Mouse (Mus musculus) heart, adult 2 months (tissue): Measurements from ENCODE around the gene Asah2. TPM values are rescaled to one million over a fixed set of nuclear protein-coding genes. Genes with fewer than 3 reads are reported as not detected.
A peak's percentile ranks its signal among the peaks of the same experiment; 100 is the strongest.

ENCODE experiments used
- DNase-seq, 2 experiments: peaks; one replicate each; pipeline ENCODE4 v3.0.0; 2021
- H3K27ac ChIP-seq: fragments of 200-600 bp; 2 replicates; pipeline ENCODE4 v1.8.1; 2022
- H3K27me3 ChIP-seq: fragments of 200-500 bp; 2 replicates; pipeline ENCODE4 v1.6.1; 2012; ENCODE audit warnings: mild to moderate bottlenecking, low read length, inconsistent platforms, mixed read lengths; ENCODE audit not compliant: control insufficient read depth, insufficient read depth
- H3K36me3 ChIP-seq: fragments of 200-500 bp; 2 replicates; pipeline ENCODE4 v1.6.1; 2012; ENCODE audit warnings: low read length, inconsistent platforms; ENCODE audit not compliant: control insufficient read depth, insufficient read depth
- H3K4me1 ChIP-seq: fragments of 200-500 bp; 2 replicates; pipeline ENCODE4 v1.6.1; 2011; ENCODE audit warnings: low read length; ENCODE audit not compliant: control insufficient read depth, insufficient read depth
- H3K4me3 ChIP-seq: fragments of 200-600 bp; 2 replicates; pipeline ENCODE4 v1.8.1; 2022
- H3K79me2 ChIP-seq: fragments of 200-500 bp; replicated peaks from 2 replicates; pipeline ENCODE4 v1.6.1; 2012; ENCODE audit warnings: mild to moderate bottlenecking, inconsistent platforms, low read length, moderate library complexity, mixed read lengths; ENCODE audit not compliant: control insufficient read depth, insufficient read depth
- H3K9ac ChIP-seq: fragments of 200-500 bp; 2 replicates; pipeline ENCODE4 v1.6.1; 2012; ENCODE audit warnings: low read depth, mild to moderate bottlenecking, control low read depth, inconsistent platforms, low read length, mixed read lengths
- CTCF ChIP-seq: fragments of 200-600 bp; IDR thresholded peaks from 2 replicates; pipeline ENCODE4 v1.8.1; 2022; ENCODE audit warnings: antibody characterized with exemption, mild to moderate bottlenecking, moderate library complexity
- EP300 ChIP-seq: fragments of 200-500 bp; IDR thresholded peaks from 2 replicates; pipeline ENCODE4 v1.6.1; 2011; ENCODE audit warnings: low read depth, low read length, control low read depth; ENCODE audit not compliant: insufficient read depth
- POLR2A ChIP-seq: fragments of 200-500 bp; IDR thresholded peaks from 2 replicates; pipeline ENCODE4 v1.6.1; 2011; ENCODE audit warnings: mild to moderate bottlenecking, low read depth, low read length, control low read depth; ENCODE audit not compliant: insufficient read depth
- whole genome bisulfite sequencing: fragments of 180-500 bp; shearing (Covaris S2); methylation state at CpG from one replicate; pipeline ENCODE4 v1.1.7; 2018; 5-methylcytosine and 5-hydroxymethylcytosine counted together
- intact Hi-C: fragments of 180-260 bp; cut with DNase I; formaldehyde crosslinking; loops from one replicate; pipeline ENCODE4 v1.15.1; 2025
- long read RNA-seq: library from polyadenylated mRNA; stranded (forward); transcript quantifications from one replicate; pipeline ENCODE4 v2.0.0, GENCODE M21; 2021
- polyA plus RNA-seq: library from polyadenylated mRNA; depleted of rRNA; stranded (reverse); fragments of >200 nt; gene quantifications from 2 replicates; pipeline ENCODE4 v1.2.3, GENCODE M21; 2012; rRNA removed
- total RNA-seq, 2 experiments: library from RNA; stranded (reverse); gene quantifications; 2 replicates each; pipeline ENCODE4 v1.2.3; 2021

Gene Asah2
- total RNA-seq (10 to 100 TPM; 12.6 to 13.4 TPM), polyA plus RNA-seq (5.9 and 8.6 TPM in 2 replicates)
- long read RNA-seq, partial matches to known transcripts: 1 of 2 reads
- long read RNA-seq, other reads (novel, unspliced or antisense): 1 of 2 reads

DNA sequence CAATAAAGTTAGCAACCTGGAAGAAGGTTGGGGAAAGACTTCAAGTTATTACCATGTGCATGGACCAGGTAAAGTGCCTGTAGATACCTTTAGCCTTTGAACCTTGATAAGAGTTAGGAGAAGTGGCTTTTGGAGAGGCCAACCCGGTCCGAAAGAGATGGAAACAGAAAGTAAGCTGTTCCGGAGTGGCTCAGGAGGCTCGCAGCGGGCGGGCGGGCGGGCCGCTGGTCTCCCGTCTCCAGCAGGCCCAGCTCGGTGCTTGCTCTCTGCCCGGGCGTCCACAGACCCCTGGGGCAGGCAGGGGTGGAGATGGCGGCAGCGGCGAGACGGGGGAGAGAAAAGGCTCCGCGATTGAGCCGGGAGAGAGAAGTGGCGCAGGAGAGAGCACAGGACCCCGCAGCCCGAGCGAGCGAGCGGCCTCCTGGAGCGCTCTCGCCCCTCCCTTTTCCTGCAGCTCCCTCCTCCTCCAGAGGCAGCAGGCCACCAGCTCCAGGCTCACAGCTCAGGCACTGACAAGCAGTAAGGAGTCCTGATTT is at the start of gene Asah2:
Gene Asah2, minus strand, starts transcription at position 441 of the 536 bp plus-strand sequence.
- H3K9ac ChIP-seq: peak within 1 kb of the TSS; percentile 100
- no peaks in the 10 kb centered on the region; the same call in 1 of the 2 replicates for H3K36me3 ChIP-seq
- no peaks in the 10 kb centered on the region for H3K79me2 ChIP-seq
- intact Hi-C loops: loop anchor here (2.0 to 5.0 kb wide), 2 partner anchors 19 to 279 kb away; partner anchors contain the start of gene Sgms1
- H3K27me3 ChIP-seq: no peaks in the 10 kb centered on the region
- H3K4me1 ChIP-seq: peaks cover 3% of the 10 kb centered on the region
- DNase-seq: peak; percentile 89 to 90
- H3K4me3 ChIP-seq: peak within 1 kb of the TSS; percentile 79
- under 1% methylated on average over 28 of the region's 28 CpGs for WGBS
- TF ChIP-seq EP300 (peak; percentile 67; the same call in 1 of the 2 replicates), CTCF (peak; percentile 61), POLR2A (peak; percentile 89)
- peak within 1 kb of the TSS; percentile 99 for H3K27ac ChIP-seq

DNA sequence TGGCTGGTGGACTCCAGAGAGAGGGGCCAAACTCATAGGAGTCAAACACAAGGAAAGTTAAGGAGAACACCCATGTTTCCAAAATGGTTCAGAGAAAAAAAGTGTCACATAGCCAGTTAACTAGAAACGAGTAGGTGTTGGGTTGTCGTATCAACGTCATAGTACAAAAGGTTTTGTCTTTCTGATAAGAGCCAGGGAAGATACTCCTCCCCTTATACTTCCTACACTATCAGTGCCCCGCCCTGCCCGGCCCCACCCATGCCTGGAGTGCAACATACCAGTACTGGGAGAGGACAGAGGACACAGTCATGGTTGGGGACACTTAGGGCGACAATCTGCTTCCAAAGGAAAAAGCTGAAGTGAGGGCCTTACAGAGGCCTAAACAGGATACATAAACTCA is 49.0 kb upstream of the Asah2 start:
- H3K36me3 ChIP-seq: peaks cover 22% of the 10 kb centered on the region
- DNase-seq: no peak
- no peak for TF ChIP-seq POLR2A
- TF ChIP-seq EP300: no peak
- no peak for TF ChIP-seq CTCF
- H3K9ac ChIP-seq: no peak overlapping the region
- 44% methylated on average over 6 of the region's 6 CpGs for WGBS
- H3K4me3 ChIP-seq: no peak overlapping the region
- H3K4me1 ChIP-seq: peaks cover 10% of the 10 kb centered on the region
- H3K27me3 ChIP-seq: no peaks in the 10 kb centered on the region
- peak overlapping the region; percentile 42 for H3K27ac ChIP-seq
- H3K79me2 ChIP-seq: peaks cover 9% of the 10 kb centered on the region
- intact Hi-C loops: no loop called here

DNA sequence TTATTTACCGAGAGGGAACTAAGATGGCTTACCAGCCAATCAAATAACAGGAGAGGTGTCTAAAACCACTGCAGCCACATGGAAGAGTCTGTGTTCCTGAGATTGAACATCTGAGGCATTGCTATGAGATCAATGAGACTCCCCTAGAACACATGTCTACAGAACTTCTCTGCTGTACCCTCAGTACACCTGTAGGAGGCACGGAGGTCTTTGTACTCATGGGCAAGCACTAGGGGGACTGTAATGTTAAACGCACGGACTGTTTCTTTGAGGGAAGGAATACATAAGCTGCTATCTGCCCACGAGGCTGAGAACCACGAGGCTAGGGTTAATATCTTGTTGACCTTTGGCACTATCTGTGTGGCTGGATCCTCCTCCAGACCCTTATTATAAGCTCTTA is 44.5 kb upstream of the Asah2 start:
- no peaks in the 10 kb centered on the region for H3K27me3 ChIP-seq
- WGBS: 66% methylated on average over 6 of the region's 6 CpGs
- peaks cover 9% of the 10 kb centered on the region for H3K79me2 ChIP-seq

GRCm38 (mm10) chr19:32148710-32149109 is 40.7 kb upstream of the Asah2 start:
- Histone ChIP-seq H3K9ac (no peak overlapping the region), H3K27me3 (no peaks in the 10 kb centered on the region), H3K79me2 (peaks cover 5% of the 10 kb centered on the region; the same call in 1 of the 2 replicates), H3K36me3 (peaks cover 4% of the 10 kb centered on the region), H3K27ac (no peak overlapping the region), H3K4me1 (no peaks in the 10 kb centered on the region; the same call in none of the 2 replicates), H3K4me3 (no peak overlapping the region)
- TF ChIP-seq CTCF (no peak), EP300 (no peak), POLR2A (no peak)
- intact Hi-C loops: no loop called here
- DNase-seq: no peak
- 85% methylated on average over 5 of the region's 5 CpGs for WGBS

More for the DNA sequence above, 44.5 kb upstream of the Asah2 start:
- Histone ChIP-seq H3K9ac (no peak overlapping the region), H3K4me3 (no peak overlapping the region), H3K4me1 (peaks cover 6% of the 10 kb centered on the region), H3K36me3 (peaks cover 10% of the 10 kb centered on the region), H3K27ac (no peak overlapping the region)
- intact Hi-C loops: no loop called here
- TF ChIP-seq POLR2A: no peak
- peak; percentile 8; the same call in 1 of the 2 replicates for TF ChIP-seq CTCF
- DNase-seq: no peak

DNA sequence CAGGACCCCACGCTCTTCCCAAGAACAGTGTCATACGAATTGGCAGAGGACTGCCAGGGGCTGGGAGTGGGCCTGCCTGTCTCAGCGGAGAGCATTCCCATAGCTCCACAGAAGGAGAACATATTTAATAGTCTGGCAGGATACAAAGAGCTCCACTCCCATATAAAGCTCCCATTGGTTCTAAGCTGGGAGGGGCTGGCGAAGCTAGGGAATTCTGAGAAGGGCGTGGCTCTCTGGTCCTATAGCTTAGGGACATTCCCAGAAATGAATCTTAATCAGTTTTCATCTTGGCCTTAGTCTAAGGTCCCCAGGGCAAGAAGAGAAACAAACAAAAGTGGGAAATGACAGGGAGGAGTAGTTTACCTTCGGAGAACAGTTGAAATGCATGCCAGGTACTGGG is 34.4 kb upstream of the Asah2 start:
- H3K9ac ChIP-seq: no peak overlapping the region
- peaks cover 20% of the 10 kb centered on the region for H3K4me1 ChIP-seq
- H3K27me3 ChIP-seq: no peaks in the 10 kb centered on the region
- no peak for DNase-seq
- H3K27ac ChIP-seq: no peak overlapping the region; the same call in 1 of the 2 replicates
- no peak for TF ChIP-seq POLR2A
- no peak for TF ChIP-seq CTCF
- TF ChIP-seq EP300: no peak
- peaks cover 23% of the 10 kb centered on the region for H3K36me3 ChIP-seq
- H3K4me3 ChIP-seq: no peak overlapping the region
- intact Hi-C loops: loop anchor here (2.0 kb wide), 1 partner anchor 22 kb away; no protein-coding TSS in a partner anchor
- 55% methylated on average over 6 of the region's 6 CpGs for WGBS
- no peaks in the 10 kb centered on the region for H3K79me2 ChIP-seq
